Mouse (Mus musculus) hematopoietic stem cell, adult 5-6 weeks (primary cell): ENCODE results near the gene Cyp2e1. TPM values are rescaled to one million over a fixed set of nuclear protein-coding genes. Genes with fewer than 3 reads are reported as not detected.
A peak's percentile ranks its signal among the peaks of the same experiment; 100 is the strongest.
"Not testable (repeated sequence)": the region's sequence is repeated elsewhere in the genome, so short reads cannot be mapped to it uniquely, and the experiment has no call there.

ENCODE experiments used
- ATAC-seq, 2 experiments: fragments of 125-278 bp in 1 of 2; replicated peaks in 1 of 2; 2 replicates each; pipeline ENCODE4 v1.8.0; 2016 to 2017; ENCODE audit warnings: inconsistent platforms in 2 of 2, mild to moderate bottlenecking in 2 of 2, moderate number of reproducible peaks in 2 of 2, low read depth in 1 of 2, moderate TSS enrichment in 1 of 2; ENCODE audit not compliant: low FRiP score in 2 of 2, poor library complexity in 2 of 2, severe bottlenecking in 2 of 2, insufficient read depth in 1 of 2, low TSS enrichment in 1 of 2
- total RNA-seq: library from RNA; stranded (forward); fragments of 172-1452, 232-1000 nt; gene quantifications from 2 replicates; pipeline ENCODE4 v1.2.3, GENCODE M21; 2017

Cyp2e1 gene
- not detected in 2 replicates for total RNA-seq

GRCm38 (mm10) chr7:140763447-140764020 lies at the start of gene Cyp2e1:
Gene Cyp2e1, plus strand, starts transcription at chr7:140763739.
- ATAC-seq = no peak

- ATAC-seq = no peak
Measured at GRCm38 (mm10) chr7:140717155-140718055, 46.1 kb upstream of the Cyp2e1 start.

GRCm38 (mm10) chr7:140721095-140721494 lies 42.4 kb upstream of the Cyp2e1 start:
- no peak for ATAC-seq

- ATAC-seq = no peak
Measured at GRCm38 (mm10) chr7:140725558-140725957, 38.0 kb upstream of the Cyp2e1 start.

- ATAC-seq = no peak
Measured at GRCm38 (mm10) chr7:140733162-140733561, 30.4 kb upstream of the Cyp2e1 start.

- ATAC-seq = no peak
Measured at GRCm38 (mm10) chr7:140747402-140747801, 16.1 kb upstream of the Cyp2e1 start.

- no peak for ATAC-seq
Measured at GRCm38 (mm10) chr7:140748116-140748826, 15.3 kb upstream of the Cyp2e1 start.

- ATAC-seq = no peak
Measured at GRCm38 (mm10) chr7:140748827-140749160, 14.7 kb upstream of the Cyp2e1 start.

GRCm38 (mm10) chr7:140754556-140754955 lies 9.0 kb upstream of the Cyp2e1 start:
- ATAC-seq = no peak

GRCm38 (mm10) chr7:140756151-140756854 lies 7.2 kb upstream of the Cyp2e1 start:
- ATAC-seq = no peak

GRCm38 (mm10) chr7:140760647-140761046 lies 2.9 kb upstream of the Cyp2e1 start:
- ATAC-seq = no peak

- ATAC-seq = not testable (repeated sequence)
Measured at GRCm38 (mm10) chr7:140765391-140765790, 1.9 kb downstream of the Cyp2e1 start.

GRCm38 (mm10) chr7:140765888-140766739 lies 2.6 kb downstream of the Cyp2e1 start:
- peak; percentile 82 to 88 for ATAC-seq

GRCm38 (mm10) chr7:140780548-140780947 lies 17.0 kb downstream of the Cyp2e1 start:
- ATAC-seq = no peak

GRCm38 (mm10) chr7:140787406-140788052 lies 24.0 kb downstream of the Cyp2e1 start, which contains the start of gene Syce1:
Gene Syce1, minus strand, starts transcription at chr7:140787852.
- ATAC-seq = no peak

GRCm38 (mm10) chr7:140788053-140788435 lies 24.5 kb downstream of the Cyp2e1 start:
- ATAC-seq = no peak
